Mouse (Mus musculus): ENCODE measurements around the gene Ndufs5.

- no peak for TF ChIP-seq CTCF (IDR thresholded peaks at IDR 0.05; ENCODE audit: low read depth)
- no peak for TF ChIP-seq EP300 (IDR thresholded peaks at IDR 0.05; ENCODE audit: low read depth)
These were observed 14.3 kb upstream of the Ndufs5 start for GRCm38 (mm10) chr4:123732163-123732910.

Data from liver, postnatal 0 days (tissue).